Mouse (Mus musculus) cerebellum, adult 18-20 months (tissue): Measurements from ENCODE around the gene Parp14.

ENCODE experiments used
- DNase-seq, 2 experiments: peaks; one replicate each; pipeline ENCODE4 v3.0.0; 2021

Parp14 gene

DNA sequence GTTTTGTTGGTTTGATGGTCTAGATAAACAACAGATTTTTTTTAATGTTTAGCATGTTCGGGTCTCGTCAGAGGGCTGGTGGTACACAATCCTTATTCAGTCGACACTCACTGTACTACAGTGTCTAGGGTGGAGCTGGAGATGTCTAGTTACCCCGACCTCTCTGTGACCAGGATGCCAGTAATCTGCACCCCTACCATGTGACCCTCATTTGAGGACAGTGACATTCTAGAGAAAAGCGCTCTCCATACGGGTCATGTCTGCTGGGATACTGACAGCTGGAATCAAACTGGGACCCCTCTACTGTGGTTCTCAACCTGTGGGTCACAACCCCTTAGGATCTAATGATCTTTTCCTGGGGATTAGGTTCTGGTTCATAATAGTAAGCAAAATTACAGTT, 1.7 kb downstream of the Parp14 start:
- no peak for DNase-seq

GRCm38 (mm10) chr16:35869126-35869525, 2.2 kb downstream of the Parp14 start:
- no peak for DNase-seq

- DNase-seq, result no peak
Measured at GRCm38 (mm10) chr16:35867726-35868125, 3.6 kb downstream of the Parp14 start.

DNA sequence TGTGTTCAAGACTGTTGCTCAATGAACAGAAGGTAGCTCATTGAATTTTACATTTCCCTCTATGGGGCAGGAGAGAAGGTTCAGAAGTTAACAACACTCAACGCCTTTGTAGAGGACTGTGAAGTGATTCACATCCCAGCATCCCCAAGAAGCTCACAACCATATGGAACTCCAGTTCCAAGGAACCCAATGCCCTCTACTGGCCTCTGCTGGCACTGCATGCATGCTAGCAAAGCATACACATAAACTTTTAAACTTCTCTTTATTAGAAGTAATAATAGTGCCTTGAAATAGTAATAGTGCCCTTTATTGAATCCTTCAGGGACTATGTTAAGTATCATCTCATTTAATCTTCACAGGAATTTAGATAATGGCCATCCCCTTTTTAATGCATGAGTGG, 9.3 kb downstream of the Parp14 start:
- DNase-seq, result no peak

DNA sequence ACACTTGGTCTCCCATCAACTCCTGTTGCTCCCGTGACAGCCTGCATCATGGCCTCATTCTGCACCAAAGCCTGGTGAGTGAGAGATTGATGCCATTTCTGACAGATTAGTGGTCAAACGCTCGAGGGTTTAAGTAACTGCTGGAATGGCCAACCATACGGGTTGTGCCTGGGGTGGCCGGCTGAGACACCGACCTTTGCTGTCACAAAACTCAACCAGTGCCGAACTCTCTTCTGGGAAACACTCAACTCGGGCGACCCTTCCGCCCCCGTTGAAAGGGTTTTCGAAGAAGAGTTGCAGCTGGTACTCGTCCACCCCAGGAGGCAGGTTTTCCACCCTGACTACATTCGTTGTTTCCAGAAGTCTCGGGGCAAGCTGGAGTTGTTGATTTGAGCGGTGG, 11.1 kb downstream of the Parp14 start:
- DNase-seq, result no peak

DNA sequence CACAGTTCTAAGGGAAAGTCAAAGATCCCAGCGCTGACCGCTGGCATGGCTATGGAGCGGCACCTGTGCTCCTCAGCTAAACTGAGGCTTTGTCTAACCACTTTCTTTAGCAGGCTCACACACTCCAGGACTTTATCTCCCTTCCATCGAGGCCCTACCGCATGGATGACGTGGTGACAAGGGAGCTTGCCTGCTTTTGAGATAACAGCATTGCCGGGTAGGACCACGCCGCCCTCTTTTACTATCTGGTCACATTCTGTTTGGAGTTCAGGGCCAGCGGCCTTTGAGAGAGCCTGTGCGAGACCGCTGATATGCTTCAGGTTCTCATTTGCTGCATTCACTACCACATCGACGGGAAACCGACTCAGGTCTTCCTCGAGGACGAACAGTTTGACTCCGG, 14.6 kb downstream of the Parp14 start:
- DNase-seq, result no peak

DNA sequence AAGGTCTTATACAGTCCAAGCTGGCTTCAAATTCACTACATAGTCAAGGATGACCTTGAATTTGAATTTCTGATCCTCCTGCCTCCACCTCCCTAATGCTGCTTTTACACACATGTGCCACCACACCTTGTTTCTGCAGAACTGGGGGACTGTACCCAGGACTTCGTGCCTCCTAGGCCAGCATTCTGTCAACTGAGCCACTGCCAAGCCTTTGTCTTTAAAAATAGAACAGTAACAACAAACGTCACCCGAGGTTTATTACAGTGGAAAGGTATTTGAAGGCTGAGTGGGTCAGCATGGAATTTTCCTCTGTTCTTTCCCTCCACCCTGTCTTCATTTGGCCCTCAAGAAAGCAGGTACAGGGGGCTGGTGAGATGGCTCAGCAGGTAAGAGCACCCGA, 15.5 kb downstream of the Parp14 start:
- DNase-seq, result no peak

DNA sequence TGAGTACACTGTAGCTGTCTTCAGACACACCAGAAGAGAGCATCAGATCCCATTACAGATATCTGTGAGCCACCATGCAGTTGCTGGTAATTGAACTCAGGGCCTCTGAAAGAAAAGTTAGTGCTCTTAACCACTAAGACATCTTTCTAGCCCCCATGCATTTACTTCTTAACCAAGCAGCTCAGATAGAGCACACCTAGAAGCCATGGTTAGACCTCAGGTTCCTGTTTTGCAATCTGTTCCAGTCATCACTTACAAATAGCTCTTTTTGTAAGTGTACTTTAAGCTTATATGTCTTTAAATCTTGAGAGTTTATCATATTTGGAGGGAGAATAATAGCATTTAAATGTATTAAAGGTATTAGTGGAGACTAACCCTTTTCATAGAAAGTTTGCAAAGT, 24.2 kb downstream of the Parp14 start:
- DNase-seq, result no peak

DNA sequence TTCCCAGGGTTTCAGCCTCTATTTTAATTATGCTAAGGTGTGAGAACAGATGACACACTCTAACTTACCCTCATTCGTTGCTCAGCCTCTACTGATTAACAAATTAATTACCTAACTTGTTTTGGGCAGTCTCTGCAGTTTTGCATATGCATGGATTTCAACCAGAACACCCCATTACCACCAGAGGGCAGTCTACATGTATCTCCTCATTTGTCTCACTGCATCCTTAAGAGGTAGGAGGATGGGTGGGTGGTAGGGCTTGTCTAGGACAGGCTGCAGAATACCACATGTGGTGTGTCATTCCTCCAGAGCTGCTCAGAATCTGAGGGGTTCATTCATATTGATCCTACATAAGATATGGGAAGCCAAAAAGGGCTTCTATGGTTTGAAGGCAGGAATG, 31.7 kb downstream of the Parp14 start:
- DNase-seq, result peak; percentile 24 to 31

- no peak for DNase-seq
Measured at GRCm38 (mm10) chr16:35834653-35835052, 36.7 kb downstream of the Parp14 start.

- no peak for DNase-seq
Measured at GRCm38 (mm10) chr16:35832926-35833325, 38.4 kb downstream of the Parp14 start.

- no peak for DNase-seq
Measured at GRCm38 (mm10) chr16:35829999-35830398, 41.3 kb downstream of the Parp14 start.

DNA sequence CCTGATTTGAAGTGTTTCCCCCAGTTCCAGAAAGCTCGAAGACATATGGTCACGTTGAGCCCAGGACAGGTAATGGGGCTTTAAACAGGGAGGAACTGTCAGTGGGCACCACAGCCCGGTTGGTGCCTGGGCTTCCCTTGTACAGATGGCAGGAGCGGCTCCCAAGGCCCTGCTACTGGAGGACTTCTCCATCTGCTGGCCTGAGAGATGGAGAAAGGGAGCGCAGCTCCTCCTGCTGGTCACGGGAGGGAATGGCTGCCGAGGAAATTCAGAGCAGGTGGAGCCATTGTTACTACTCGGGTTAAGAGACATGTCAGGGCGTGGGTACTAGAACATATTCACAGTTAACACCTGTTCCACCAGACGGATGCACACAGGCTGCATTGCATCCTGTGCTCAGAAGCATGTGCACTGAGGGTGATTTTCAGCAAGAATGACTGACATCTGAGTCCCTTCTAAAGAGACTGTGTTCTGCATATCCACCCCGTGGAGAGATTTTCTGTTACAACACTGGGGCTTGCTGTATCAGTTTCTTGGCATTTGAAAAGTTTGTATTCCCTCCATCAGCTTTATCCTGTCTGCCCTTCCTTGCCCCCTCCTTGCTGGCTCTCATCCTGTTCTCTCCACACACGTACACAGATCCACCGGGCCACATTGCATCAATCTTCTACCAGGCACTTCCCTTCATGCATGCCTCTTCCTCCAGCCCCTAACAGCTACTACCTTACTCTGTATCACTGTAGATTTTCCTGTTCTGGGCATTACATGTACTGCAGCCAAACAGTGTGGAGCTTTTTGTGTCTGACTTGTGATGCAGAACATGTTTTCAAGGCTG, 53.9 kb downstream of the Parp14 start:
- DNase-seq, result peak; percentile 87 to 90

GRCm38 (mm10) chr16:35813119-35813518, 58.2 kb downstream of the Parp14 start:
- DNase-seq, result no peak

DNA sequence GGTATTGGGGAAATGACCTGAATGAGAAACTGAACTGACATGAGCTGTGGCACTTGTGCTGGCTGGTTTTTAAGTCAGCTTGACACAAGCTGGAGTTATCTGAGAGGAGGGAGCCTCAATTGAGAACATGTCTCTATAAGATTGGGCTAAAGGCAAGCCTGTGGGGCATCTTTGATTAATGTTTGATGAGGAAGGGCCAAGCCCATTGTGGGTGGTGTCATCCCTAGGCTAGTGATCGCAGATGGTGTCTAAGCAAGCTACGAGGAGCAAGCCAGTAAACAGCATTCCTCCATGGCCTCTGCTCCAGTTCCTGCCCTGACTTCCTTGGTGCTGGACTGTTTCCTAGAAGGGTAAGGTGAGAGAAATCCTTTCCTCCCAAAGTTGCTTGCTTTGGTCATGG, 62.5 kb downstream of the Parp14 start:
- DNase-seq, result no peak

DNA sequence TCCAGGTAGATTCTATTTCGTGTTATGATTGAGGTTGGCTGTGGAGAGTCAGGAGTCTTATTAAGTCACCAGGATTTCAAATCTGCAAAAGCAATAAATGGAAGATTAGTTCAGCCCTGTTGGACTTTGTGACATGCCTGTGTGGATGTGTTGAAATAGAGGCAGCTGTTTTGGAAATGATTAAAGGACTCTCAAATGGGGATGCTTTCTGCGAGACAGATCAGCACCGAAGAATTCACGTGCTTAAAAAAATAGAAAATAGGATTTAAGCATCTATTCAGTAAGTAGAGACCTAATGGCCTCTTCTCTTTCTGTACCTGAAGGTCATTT, 63.7 kb downstream of the Parp14 start:
- no peak for DNase-seq

GRCm38 (mm10) chr16:35806973-35807662, 64.2 kb downstream of the Parp14 start:
- DNase-seq, result no peak

GRCm38 (mm10) chr16:35803723-35804122, 67.6 kb downstream of the Parp14 start:
- DNase-seq, result no peak

- DNase-seq, result no peak
Measured at GRCm38 (mm10) chr16:35802163-35802562, 69.2 kb downstream of the Parp14 start.

DNA sequence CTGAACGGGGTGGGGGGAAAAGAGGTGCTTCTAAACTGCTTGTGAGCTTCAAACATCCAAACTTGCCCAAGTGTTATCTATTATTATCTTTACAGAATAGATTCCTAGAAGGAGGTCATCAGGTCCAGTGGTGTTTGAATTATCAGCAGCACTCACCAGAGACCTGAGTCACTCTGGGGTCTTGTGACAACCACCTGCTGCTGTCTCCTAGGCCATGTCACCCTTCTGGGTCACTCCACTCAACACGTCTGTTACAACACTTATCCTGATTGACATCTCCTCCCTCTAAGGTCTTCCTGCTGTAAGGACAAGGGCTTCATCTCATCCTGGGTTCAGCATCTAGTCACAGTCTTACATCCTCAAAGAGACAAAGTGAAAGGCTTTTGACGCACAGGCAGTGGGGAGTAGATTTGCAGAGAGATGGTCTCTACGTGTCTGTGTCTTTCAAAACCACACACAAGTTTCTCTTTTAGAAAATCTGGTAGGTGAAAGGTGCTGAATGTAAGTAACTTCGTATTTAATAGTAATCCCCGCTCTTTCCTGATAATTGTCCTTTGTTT, 79.3 kb downstream of the Parp14 start:
- DNase-seq, result no peak

DNA sequence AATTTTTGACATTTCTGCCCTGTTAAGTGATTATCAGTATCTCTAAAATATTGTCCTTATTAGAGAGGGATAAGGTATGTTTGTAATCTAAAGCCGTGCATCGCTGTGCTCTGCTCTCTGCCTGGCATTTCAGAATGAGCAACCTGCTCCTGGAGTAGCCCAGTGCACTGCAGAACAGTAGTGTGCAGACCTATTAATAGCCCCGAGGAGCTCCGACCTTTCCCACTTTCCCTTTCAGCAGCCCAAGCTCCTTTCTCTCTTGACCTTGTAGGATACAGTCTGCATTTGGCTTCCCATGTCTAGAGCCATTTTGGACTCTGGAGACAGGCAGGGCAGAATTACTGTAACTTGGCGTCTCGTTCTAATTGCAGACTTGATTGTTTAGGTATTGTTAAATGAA, 83.0 kb downstream of the Parp14 start:
- DNase-seq, result no peak

DNA sequence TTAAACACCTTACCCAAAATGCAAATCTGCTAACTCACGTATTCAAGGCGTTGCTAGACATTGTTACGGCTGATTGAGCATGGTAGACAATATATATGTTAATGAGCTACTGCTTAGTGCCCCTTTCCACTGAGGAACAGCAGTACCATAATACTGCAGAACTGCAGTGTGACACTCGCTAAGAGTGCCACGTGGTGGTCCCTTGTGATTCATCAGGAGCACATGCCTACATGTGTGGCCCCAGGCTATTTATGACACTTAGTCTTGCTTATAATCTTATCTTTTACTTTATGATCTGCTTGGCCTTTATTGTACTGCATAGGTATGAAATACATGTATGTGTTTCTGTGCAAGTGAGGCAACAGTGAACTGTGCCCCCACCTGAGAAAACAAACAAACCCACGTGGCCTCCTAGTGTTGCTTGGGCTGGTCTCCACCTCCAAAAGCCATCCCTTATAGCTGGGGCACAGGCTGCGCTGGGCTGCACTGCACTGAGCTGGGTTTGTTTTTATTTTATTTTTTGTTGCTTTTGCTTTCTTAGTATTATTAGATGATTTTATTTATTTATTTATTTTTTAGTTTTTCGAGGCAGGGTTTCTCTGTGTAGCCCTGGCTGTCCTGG, 83.7 kb downstream of the Parp14 start:
- no peak for DNase-seq

- DNase-seq, result no peak
Measured at GRCm38 (mm10) chr16:35787163-35787562, 84.2 kb downstream of the Parp14 start.
